Mouse (Mus musculus) ES-E14 (cell line): ENCODE data around the gene Olfr461.

Experiments
- CHD2 ChIP-seq: IDR thresholded peaks from 2 replicates; pipeline ENCODE4 v1.6.1; 2014; ENCODE audit warnings: mild to moderate bottlenecking, low read depth, low read length, inconsistent platforms
- HCFC1 ChIP-seq: IDR thresholded peaks from 2 replicates; pipeline ENCODE4 v1.6.1; 2012; ENCODE audit warnings: low read length, inconsistent platforms, borderline replicate concordance; ENCODE audit not compliant: insufficient read depth
- MAFK ChIP-seq: IDR thresholded peaks from 2 replicates; pipeline ENCODE4 v1.6.1; 2014; ENCODE audit warnings: mild to moderate bottlenecking, low read depth, low read length, inconsistent platforms; ENCODE audit not compliant: insufficient read depth
- ZC3H11A ChIP-seq: IDR thresholded peaks from 2 replicates; pipeline ENCODE4 v1.6.1; 2012; ENCODE audit warnings: low read depth, mild to moderate bottlenecking, inconsistent platforms, low read length, borderline replicate concordance
- ZNF384 ChIP-seq: IDR thresholded peaks from 2 replicates; pipeline ENCODE4 v1.6.1; 2012; ENCODE audit warnings: low read depth, low read length, inconsistent platforms

DNA sequence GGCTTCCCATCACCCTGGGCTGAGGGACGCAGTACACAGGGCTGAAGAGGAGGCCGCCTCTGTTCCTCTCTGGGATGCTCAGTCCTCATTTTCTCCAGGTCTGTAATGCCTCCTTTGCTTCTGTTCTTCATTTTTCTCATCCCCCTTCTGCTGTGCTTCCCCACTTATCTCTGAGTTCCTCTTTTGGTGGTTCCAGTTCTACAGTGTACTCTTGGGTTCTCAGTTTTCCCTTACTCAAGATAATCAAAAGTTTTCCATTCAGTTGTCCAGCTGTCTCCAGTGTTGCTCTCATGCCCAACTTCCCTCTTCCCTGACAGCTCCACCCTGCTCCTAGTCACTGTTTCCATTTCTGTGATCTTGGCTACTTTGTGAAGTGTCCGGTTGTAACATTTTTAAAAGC is 18.8 kb upstream of the Olfr461 start:
- TF ChIP-seq CHD2, result no peak
- no peak for TF ChIP-seq MAFK
- TF ChIP-seq ZNF384, result no peak
- no peak for TF ChIP-seq HCFC1
- no peak for TF ChIP-seq ZC3H11A
